Mouse (Mus musculus): ENCODE measurements around the gene Tnfaip8l2. TPM values are rescaled to one million over a fixed set of nuclear protein-coding genes. Genes with fewer than 3 reads are reported as not detected.

The Tnfaip8l2 gene
- polyA plus RNA-seq, 1 experiment from 2014 or later = 3.2 TPM

Small RNA genes lying within 50 kb of the gene (microRNA-seq; reads per million reads assigned to microRNA genes)
- not detected for gene Mir8099-1

Other genes starting within 250 kb of the Tnfaip8l2 start
- 10.8 and 12.4 TPM in 2 replicates for gene Selenbp1, start 209.3 kb downstream of the Tnfaip8l2 start, polyA plus RNA-seq (2015; fragmentation: Nextera tagmentation; extraction: Ambion mirVana)
- 6.2 and 7.5 TPM in 2 replicates for gene Rfx5, start 188.3 kb downstream of the Tnfaip8l2 start, polyA plus RNA-seq (2015; fragmentation: Nextera tagmentation; extraction: Ambion mirVana)
- 21.1 and 22.4 TPM in 2 replicates for gene Pi4kb, start 167.6 kb downstream of the Tnfaip8l2 start, polyA plus RNA-seq (2015; fragmentation: Nextera tagmentation; extraction: Ambion mirVana)
- 17.6 and 18.7 TPM in 2 replicates for gene Zfp687, start 126.9 kb downstream of the Tnfaip8l2 start, polyA plus RNA-seq (2015; fragmentation: Nextera tagmentation; extraction: Ambion mirVana)
- 253 and 254 TPM in 2 replicates for gene Psmd4, start 99.7 kb downstream of the Tnfaip8l2 start, polyA plus RNA-seq (2015; fragmentation: Nextera tagmentation; extraction: Ambion mirVana)
- 15.0 and 17.0 TPM in 2 replicates for gene Pip5k1a, start 35.4 kb downstream of the Tnfaip8l2 start, polyA plus RNA-seq (2015; fragmentation: Nextera tagmentation; extraction: Ambion mirVana)
- gene Vps72, start 31.3 kb downstream of the Tnfaip8l2 start, polyA plus RNA-seq (2015; fragmentation: Nextera tagmentation; extraction: Ambion mirVana) = 170 and 184 TPM in 2 replicates
- gene Tmod4, start 17.9 kb downstream of the Tnfaip8l2 start, polyA plus RNA-seq (2015; fragmentation: Nextera tagmentation; extraction: Ambion mirVana) = 1.1 TPM in 2 replicates
- gene Scnm1, start 8.3 kb downstream of the Tnfaip8l2 start, polyA plus RNA-seq (2015; fragmentation: Nextera tagmentation; extraction: Ambion mirVana) = 79.5 and 79.8 TPM in 2 replicates
- gene Lysmd1, start 8.3 kb downstream of the Tnfaip8l2 start, polyA plus RNA-seq (2015; fragmentation: Nextera tagmentation; extraction: Ambion mirVana) = 53.8 and 57.6 TPM in 2 replicates
- 18.9 and 20.9 TPM in 2 replicates for gene Sema6c, start 18.1 kb upstream of the Tnfaip8l2 start, polyA plus RNA-seq (2015; fragmentation: Nextera tagmentation; extraction: Ambion mirVana)
- 2.4 and 3.0 TPM in 2 replicates for gene Gabpb2, start 75.6 kb upstream of the Tnfaip8l2 start, polyA plus RNA-seq (2015; fragmentation: Nextera tagmentation; extraction: Ambion mirVana)
- gene Cdc42se1, start 86.4 kb upstream of the Tnfaip8l2 start, polyA plus RNA-seq (2015; fragmentation: Nextera tagmentation; extraction: Ambion mirVana) = 46.6 and 50.9 TPM in 2 replicates
- gene Mllt11, start 89.8 kb upstream of the Tnfaip8l2 start, polyA plus RNA-seq (2015; fragmentation: Nextera tagmentation; extraction: Ambion mirVana) = 336 and 438 TPM in 2 replicates
- 0.21 and 0.24 TPM in 2 replicates for gene Gm128, start 99.2 kb upstream of the Tnfaip8l2 start, polyA plus RNA-seq (2015; fragmentation: Nextera tagmentation; extraction: Ambion mirVana)
- 0.30 TPM in 1 of 2 replicates, not detected in the other for gene Bnipl, start 108.8 kb upstream of the Tnfaip8l2 start, polyA plus RNA-seq (2015; fragmentation: Nextera tagmentation; extraction: Ambion mirVana)
- 42.3 and 42.5 TPM in 2 replicates for gene Mindy1, start 139.0 kb upstream of the Tnfaip8l2 start, polyA plus RNA-seq (2015; fragmentation: Nextera tagmentation; extraction: Ambion mirVana)
- gene Prune1, start 139.7 kb upstream of the Tnfaip8l2 start, polyA plus RNA-seq (2015; fragmentation: Nextera tagmentation; extraction: Ambion mirVana) = 81.4 and 84.3 TPM in 2 replicates
- gene Anxa9, start 164.8 kb upstream of the Tnfaip8l2 start, polyA plus RNA-seq (2015; fragmentation: Nextera tagmentation; extraction: Ambion mirVana) = 0.23 and 0.34 TPM in 2 replicates
- 89.6 and 101 TPM in 2 replicates for gene Cers2, start 172.4 kb upstream of the Tnfaip8l2 start, polyA plus RNA-seq (2015; fragmentation: Nextera tagmentation; extraction: Ambion mirVana)
- gene Setdb1, start 214.8 kb upstream of the Tnfaip8l2 start, polyA plus RNA-seq (2015; fragmentation: Nextera tagmentation; extraction: Ambion mirVana) = 42.3 and 43.3 TPM in 2 replicates

Data from midbrain, embryonic 16.5 days (tissue).